Mouse (Mus musculus): ENCODE results near the gene Ank3. TPM values are rescaled to one million over a fixed set of nuclear protein-coding genes. Genes with fewer than 3 reads are reported as not detected.
"Not testable (repeated sequence)": the region's sequence is repeated elsewhere in the genome, so short reads cannot be mapped to it uniquely, and the experiment has no call there.

Ank3 gene
- polyA plus RNA-seq (2016; fragmentation: Nextera tagmentation; extraction: Ambion mirVana): 34.9 and 45.6 TPM in 2 replicates

DNA sequence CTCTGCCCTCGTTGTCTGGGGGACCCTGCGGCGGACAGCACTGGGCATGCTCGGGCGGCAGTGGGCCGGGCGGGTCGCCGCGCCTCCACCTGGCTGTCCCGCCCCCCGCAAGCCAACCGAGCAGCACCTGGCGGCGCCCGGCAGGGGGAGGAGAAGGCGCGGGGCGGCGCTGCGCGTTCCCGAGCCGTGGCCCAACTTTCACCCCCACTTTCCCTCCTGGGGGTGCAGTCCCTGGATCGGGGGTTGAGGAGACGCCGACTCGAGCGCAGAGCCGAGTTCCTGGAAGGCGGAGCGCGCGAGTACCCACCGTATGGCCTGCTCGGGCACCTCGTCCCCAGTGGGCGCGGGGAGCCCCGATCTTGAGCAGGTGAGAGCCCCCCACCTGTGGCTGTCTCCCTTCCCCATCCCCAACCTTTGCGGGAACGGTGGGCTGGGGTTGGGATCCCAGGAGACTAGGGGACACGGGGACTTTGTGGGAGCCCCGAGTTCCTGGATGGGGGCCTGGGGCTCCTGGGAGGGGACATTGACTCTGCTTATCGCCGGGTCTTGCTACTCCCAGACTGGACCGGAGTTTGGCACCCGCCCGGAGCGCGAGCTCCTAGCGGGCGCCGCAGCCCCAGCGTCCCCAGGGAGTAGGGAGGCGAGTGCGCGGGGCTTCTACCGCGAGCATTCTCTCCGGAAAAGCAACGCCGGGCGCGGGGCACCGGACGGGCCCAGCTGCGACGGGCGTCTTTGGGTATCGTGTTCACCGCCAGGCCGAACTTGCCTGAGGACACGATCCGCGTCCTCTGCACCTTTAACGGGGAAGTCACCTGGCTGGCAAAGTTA lies at the start of gene Ank3:
Gene Ank3, plus strand, starts transcription at position 11 of the 828 bp plus-strand sequence.
- peaks cover 78% of the 10 kb centered on the region for H3K27me3 ChIP-seq (ENCODE audit: low read depth, poor library complexity, severe bottlenecking)
- H3K27ac ChIP-seq (replicated peaks): peak within 1 kb of the TSS; percentile 42; the same call in 1 of the 2 replicates
- H3K36me3 ChIP-seq: no peaks in the 10 kb centered on the region
- peak; percentile 45 for DNase-seq (ENCODE audit: low spot score)
- no peaks in the 10 kb centered on the region for H3K9me3 ChIP-seq (replicated peaks)
- H3K4me1 ChIP-seq: peaks cover 27% of the 10 kb centered on the region
- H3K4me3 ChIP-seq: peak within 1 kb of the TSS; percentile 79
- WGBS: under 1% methylated on average over 72 of the region's 77 CpGs

DNA sequence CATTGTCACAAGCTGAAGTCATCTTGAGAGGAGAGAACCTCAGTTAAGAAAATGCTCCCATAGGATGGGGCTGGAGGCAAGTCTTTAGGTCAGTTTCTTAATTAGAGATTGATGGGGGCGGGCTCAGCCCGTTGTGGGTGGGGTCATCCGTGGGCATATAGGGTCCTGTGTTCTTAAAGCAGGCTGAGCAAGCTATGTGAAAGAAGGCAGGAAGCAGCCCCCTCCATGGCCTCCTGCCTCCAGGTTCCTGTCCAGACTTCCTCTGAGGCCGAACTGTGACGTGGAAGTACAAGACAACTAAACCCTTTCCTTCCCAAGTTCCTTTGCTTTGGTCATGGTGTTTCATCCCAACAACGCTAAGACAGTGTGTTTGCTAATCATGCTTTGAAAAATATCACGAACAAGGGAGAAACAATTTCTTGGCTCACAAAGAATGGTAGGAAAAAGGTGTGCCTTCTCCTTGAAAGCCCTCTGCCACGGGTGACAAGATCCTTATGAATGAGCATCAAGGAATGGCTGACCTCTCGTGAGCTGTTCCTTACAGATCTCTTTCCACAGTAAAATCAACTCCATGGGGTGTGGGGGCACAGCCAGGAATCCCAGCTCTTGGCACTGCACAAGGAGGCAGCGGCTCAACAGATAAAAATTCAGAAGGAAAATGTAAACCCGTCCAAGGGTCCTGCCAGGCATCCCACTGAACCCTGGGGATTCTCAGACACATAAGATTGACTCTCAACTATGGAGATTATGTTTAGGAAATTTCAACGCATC lies 47.3 kb upstream of the Ank3 start:
- WGBS: 37% methylated on average over 12 of the region's 12 CpGs
- DNase-seq (ENCODE audit: low spot score): no peak
- Histone ChIP-seq H3K27ac (replicated peaks) (peak overlapping the region; percentile 98), H3K9me3 (replicated peaks) (no peaks in the 10 kb centered on the region), H3K4me1 (peaks cover 51% of the 10 kb centered on the region), H3K27me3 (ENCODE audit: low read depth, poor library complexity, severe bottlenecking) (no peaks in the 10 kb centered on the region), H3K4me3 (peak overlapping the region; percentile 93), H3K36me3 (peaks cover 53% of the 10 kb centered on the region)

DNA sequence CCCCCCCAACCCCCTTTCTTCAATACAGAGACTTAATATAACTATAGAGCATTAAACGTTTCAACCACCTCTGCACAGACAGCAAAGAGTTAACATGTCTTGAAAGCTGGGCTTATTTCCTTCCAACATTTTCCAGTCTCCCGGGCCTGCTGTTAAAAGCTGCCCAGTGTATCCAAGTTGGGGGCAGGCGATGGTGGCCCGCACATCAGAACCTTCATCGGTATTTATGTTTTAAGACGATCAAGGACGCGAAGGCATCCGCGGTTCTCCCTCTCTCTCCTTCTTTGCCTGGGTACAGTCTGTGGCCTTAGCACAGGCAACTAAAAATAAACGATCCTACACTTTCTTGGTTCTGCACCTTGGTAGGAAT lies 46.7 kb upstream of the Ank3 start:
- DNase-seq (ENCODE audit: low spot score): peak; percentile 21
- H3K4me3 ChIP-seq: peak overlapping the region; percentile 93
- peak overlapping the region; percentile 98 for H3K27ac ChIP-seq (replicated peaks)
- WGBS: 0% methylated on average over 11 of the region's 11 CpGs
- no peaks in the 10 kb centered on the region for H3K27me3 ChIP-seq (ENCODE audit: low read depth, poor library complexity, severe bottlenecking)
- no peaks in the 10 kb centered on the region for H3K9me3 ChIP-seq (replicated peaks)
- H3K36me3 ChIP-seq: peaks cover 47% of the 10 kb centered on the region
- H3K4me1 ChIP-seq: peaks cover 51% of the 10 kb centered on the region

DNA sequence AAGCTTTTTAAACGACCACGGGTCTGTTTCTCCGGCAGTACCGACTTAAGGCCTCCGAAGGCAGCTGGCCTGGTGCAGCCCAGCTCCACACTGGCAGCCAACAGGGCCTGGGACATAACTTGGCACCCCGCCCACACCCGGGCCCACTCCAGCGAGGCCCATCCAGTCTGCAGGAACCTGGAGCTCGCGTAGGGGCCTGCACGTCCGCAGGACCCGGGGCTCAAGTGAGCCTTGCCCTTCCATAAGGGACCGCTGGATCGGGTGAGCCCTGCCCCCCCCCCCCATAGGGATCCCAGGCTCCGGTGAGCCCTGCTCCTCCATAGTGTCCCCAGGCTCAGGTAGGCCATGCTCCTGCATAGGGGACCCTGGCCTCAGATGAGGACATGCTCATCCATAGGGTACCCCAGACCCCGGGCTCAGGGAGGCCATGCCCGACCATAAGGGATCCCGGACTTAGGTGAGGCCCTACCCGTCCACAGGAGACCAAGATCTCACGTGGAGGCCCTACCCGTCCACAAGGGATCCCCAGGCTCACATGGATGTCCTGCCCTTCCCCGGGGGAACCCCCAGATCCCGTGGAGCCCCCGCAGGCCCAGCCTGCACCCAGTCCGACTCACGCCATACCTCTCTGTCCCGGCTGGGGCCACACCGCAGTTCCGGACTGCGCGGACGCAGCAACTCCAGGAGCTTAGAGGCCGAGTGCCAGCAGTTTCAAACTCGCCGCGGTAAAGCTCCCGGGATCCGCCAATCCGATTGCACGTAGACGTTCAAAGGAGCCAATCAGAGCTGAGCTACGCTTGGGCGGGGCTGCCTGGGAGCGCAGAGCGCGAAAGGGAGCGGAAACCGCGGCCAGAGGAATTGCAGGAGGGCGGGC lies 46.1 kb upstream of the Ank3 start, which contains the start of gene Cdk1:
Gene Cdk1, minus strand, starts transcription at position 727 of the 874 bp plus-strand sequence.
- H3K36me3 ChIP-seq: peaks cover 41% of the 10 kb centered on the region
- peak within 1 kb of the TSS; percentile 93 for H3K4me3 ChIP-seq
- H3K27me3 ChIP-seq (ENCODE audit: low read depth, poor library complexity, severe bottlenecking): no peaks in the 10 kb centered on the region
- H3K27ac ChIP-seq (replicated peaks): peak within 1 kb of the TSS; percentile 98
- peaks cover 51% of the 10 kb centered on the region for H3K4me1 ChIP-seq
- H3K9me3 ChIP-seq (replicated peaks): no peaks in the 10 kb centered on the region; the same call in 1 of the 2 replicates
- peak; percentile 98 for DNase-seq (ENCODE audit: low spot score)
- under 1% methylated on average over 51 of the region's 51 CpGs for WGBS

DNA sequence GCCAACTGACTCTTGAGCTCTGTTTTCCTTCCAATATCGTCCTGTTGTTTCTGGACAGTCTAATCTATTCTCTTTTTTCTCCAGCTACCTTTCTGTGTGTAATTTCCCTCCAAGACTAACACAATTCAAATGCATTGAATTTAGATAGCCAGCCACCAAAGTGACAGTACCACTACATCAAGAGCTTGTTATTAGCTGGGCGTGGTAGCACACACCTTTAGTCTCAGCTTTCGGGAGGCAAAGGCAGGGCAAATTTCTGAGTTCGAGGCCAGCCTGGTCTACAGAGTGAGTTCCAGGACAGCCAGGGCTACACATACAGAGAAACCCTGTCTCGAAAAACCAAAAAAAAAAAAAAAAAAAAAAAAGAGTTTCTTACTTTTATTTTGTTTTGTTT lies 45.5 kb upstream of the Ank3 start:
- not testable (repeated sequence) for H3K27me3 ChIP-seq (ENCODE audit: low read depth, poor library complexity, severe bottlenecking)
- Histone ChIP-seq H3K36me3 (peaks cover 34% of the 10 kb centered on the region), H3K27ac (replicated peaks) (peak overlapping the region; percentile 98)

DNA sequence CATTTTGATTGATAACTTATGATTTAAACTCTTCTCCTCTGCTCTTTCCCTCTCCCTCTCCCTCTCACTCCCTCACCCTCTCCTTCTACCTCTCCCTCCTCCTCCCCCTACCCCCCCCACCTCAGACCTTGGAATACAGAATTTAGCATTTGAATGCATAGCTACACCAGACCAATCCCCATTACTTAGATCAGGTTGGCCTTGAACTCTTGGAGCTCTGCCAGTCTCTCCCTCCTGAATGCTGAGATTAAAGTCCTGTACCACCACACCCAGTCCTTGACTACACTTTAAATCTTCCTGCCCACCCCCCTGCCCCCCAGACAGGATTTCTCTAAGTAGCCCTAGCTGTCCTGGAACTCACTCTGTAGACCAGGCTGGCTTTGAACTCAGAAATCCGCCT lies 38.9 kb upstream of the Ank3 start:
- no peak overlapping the region for H3K4me3 ChIP-seq
- H3K36me3 ChIP-seq: no peaks in the 10 kb centered on the region
- no peaks in the 10 kb centered on the region; the same call in 1 of the 2 replicates for H3K9me3 ChIP-seq (replicated peaks)
- no peak overlapping the region for H3K27ac ChIP-seq (replicated peaks)
- 85% methylated on average over 1 of the region's 1 CpGs for WGBS
- H3K27me3 ChIP-seq (ENCODE audit: low read depth, poor library complexity, severe bottlenecking): no peaks in the 10 kb centered on the region
- DNase-seq (ENCODE audit: low spot score): no peak
- H3K4me1 ChIP-seq: no peaks in the 10 kb centered on the region

More for the DNA sequence above, 45.5 kb upstream of the Ank3 start:
- not testable (repeated sequence) for H3K9me3 ChIP-seq (replicated peaks); DNase-seq (ENCODE audit: low spot score)
- Histone ChIP-seq H3K4me3 (peak overlapping the region; percentile 93), H3K4me1 (peaks cover 48% of the 10 kb centered on the region)
- WGBS: 46% methylated on average over 5 of the region's 5 CpGs

DNA sequence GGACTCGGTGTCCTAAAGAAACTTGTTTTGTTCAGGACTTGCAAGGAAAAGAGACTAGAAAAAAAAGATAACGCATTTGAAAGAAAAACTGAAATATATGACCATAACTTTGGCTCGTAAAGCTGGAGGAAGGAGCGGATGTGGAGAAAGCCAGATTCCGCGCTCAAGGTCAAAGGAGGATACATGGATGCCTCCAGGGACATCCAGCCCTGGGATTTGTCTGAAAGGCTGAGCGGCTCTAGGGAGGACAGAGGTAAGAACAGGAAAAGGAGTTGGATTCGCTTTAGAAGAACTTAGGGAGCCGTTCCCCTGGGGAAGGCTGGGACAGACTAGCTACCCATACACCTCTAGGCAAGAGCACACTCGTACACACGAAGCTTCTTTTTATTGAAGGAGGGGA lies 32.4 kb upstream of the Ank3 start:
- no peaks in the 10 kb centered on the region for H3K27me3 ChIP-seq (ENCODE audit: low read depth, poor library complexity, severe bottlenecking)
- H3K36me3 ChIP-seq: no peaks in the 10 kb centered on the region
- H3K4me1 ChIP-seq: no peaks in the 10 kb centered on the region
- no peak for DNase-seq (ENCODE audit: low spot score)
- 92% methylated on average over 11 of the region's 11 CpGs for WGBS
- no peaks in the 10 kb centered on the region for H3K9me3 ChIP-seq (replicated peaks)
- no peak overlapping the region for H3K4me3 ChIP-seq
- no peak overlapping the region for H3K27ac ChIP-seq (replicated peaks)

DNA sequence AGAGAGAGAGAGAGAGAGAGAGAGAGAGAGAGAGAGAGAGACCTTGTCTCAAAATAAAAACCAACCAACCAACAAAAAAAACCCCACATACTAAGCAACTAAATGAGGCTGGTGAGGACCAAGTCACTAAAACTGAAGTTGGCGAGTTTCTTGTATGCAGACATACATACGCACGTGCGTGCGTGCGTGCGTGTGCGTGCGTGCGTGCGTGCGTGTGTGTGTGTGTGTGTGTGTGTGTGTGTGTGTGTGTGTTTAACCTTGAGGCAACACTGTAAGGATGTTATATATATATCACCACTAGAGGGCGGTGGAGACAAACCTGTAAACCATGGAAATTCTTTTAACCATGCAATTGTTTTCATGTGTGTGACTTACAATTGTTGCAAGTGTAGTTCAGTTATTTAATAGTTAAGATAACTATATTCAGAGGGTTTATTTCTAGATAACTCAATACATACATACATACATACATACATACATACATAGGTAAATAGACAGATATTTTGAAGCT lies 31.6 kb upstream of the Ank3 start:
- no peaks in the 10 kb centered on the region for H3K9me3 ChIP-seq (replicated peaks)
- H3K4me1 ChIP-seq: no peaks in the 10 kb centered on the region
- no peak overlapping the region for H3K4me3 ChIP-seq
- H3K27ac ChIP-seq (replicated peaks): no peak overlapping the region
- no peaks in the 10 kb centered on the region for H3K27me3 ChIP-seq (ENCODE audit: low read depth, poor library complexity, severe bottlenecking)
- 86% methylated on average over 13 of the region's 13 CpGs for WGBS
- DNase-seq (ENCODE audit: low spot score): no peak
- H3K36me3 ChIP-seq: no peaks in the 10 kb centered on the region

DNA sequence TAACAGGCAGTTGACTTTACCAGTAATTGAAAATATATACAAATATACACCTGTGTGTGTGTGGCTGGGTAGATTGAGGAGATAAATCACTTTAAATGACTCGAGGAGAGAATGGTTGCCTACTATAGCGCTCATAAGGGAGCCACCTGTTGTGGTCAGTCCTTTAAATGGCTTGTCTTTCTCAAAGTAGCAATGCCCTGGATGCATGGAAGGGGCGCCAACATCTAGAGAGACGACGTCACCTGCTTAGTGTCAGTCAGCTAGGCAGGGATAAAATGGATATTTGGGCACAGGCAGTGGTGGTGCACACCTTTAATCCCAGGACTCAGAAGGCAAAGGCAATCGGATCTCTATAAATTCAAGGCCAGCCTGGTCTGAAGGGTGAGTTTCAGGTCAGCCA lies 29.3 kb upstream of the Ank3 start:
- no peaks in the 10 kb centered on the region for H3K27me3 ChIP-seq (ENCODE audit: low read depth, poor library complexity, severe bottlenecking)
- no peak for DNase-seq (ENCODE audit: low spot score)
- no peak overlapping the region for H3K27ac ChIP-seq (replicated peaks)
- 90% methylated on average over 6 of the region's 6 CpGs for WGBS
- no peak overlapping the region for H3K4me3 ChIP-seq
- H3K4me1 ChIP-seq: no peaks in the 10 kb centered on the region
- no peaks in the 10 kb centered on the region for H3K36me3 ChIP-seq
- no peaks in the 10 kb centered on the region for H3K9me3 ChIP-seq (replicated peaks)

DNA sequence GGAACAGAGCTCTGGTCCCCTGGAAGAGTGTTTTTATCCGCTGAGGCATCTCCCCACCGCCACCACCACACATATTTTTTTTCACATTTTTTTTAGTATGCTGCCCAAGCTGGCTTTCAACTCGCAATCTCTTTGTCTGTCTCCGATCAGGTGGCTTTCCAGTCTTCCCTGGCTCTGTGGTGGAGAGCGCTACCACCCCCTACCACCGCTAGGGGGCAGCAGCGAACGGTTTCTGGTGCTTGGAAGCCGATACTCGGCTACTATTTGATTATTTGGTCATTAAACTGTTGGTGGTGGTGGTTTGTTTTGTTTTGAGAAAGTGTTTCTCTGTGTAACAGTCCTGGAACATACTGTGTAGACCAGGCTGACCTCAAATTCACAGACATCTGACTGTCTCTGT lies 27.1 kb upstream of the Ank3 start:
- H3K4me3 ChIP-seq: no peak overlapping the region
- peak; percentile 57 for DNase-seq (ENCODE audit: low spot score)
- no peaks in the 10 kb centered on the region for H3K4me1 ChIP-seq
- H3K9me3 ChIP-seq (replicated peaks): no peaks in the 10 kb centered on the region
- 16% methylated on average over 10 of the region's 10 CpGs for WGBS
- H3K36me3 ChIP-seq: no peaks in the 10 kb centered on the region
- no peaks in the 10 kb centered on the region for H3K27me3 ChIP-seq (ENCODE audit: low read depth, poor library complexity, severe bottlenecking)
- no peak overlapping the region for H3K27ac ChIP-seq (replicated peaks)

DNA sequence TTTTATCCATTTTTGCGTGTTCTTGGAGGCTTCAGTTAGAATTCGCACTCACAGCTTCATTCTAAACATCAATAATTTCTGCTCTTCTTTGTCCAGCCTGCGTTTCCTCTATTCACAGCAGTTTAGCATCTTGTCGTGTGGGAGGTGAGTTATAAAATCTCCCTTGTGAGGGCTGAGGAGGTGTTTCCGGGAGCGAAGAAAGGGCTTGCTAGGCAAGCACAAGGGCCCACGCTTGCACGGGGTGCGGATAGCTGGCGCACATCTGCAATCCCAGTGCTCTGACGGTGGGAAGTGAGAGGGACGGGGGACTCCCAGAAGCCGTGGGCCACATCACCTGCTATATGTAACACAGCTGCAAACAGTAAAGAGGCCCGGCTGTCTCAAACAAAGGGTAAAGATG lies 26.5 kb upstream of the Ank3 start:
- Histone ChIP-seq H3K27ac (replicated peaks) (no peak overlapping the region), H3K4me1 (no peaks in the 10 kb centered on the region), H3K9me3 (replicated peaks) (no peaks in the 10 kb centered on the region), H3K27me3 (ENCODE audit: low read depth, poor library complexity, severe bottlenecking) (no peaks in the 10 kb centered on the region), H3K4me3 (no peak overlapping the region), H3K36me3 (no peaks in the 10 kb centered on the region)
- WGBS: 91% methylated on average over 14 of the region's 14 CpGs
- DNase-seq (ENCODE audit: low spot score): no peak

Data from midbrain, embryonic 10.5 days (tissue).